Mouse (Mus musculus) urinary bladder, postnatal 4 days (tissue): ENCODE data around the gene Rbm31y.
"Not testable (repeated sequence)": the region's sequence is repeated elsewhere in the genome, so short reads cannot be mapped to it uniquely, and the experiment has no call there.

Source experiments
- DNase-seq, 2 experiments: peaks; one replicate each; pipeline ENCODE4 v3.0.0; 2021 to 2022; ENCODE audit warnings: low spot score in 2 of 2

Gene Rbm31y

DNA sequence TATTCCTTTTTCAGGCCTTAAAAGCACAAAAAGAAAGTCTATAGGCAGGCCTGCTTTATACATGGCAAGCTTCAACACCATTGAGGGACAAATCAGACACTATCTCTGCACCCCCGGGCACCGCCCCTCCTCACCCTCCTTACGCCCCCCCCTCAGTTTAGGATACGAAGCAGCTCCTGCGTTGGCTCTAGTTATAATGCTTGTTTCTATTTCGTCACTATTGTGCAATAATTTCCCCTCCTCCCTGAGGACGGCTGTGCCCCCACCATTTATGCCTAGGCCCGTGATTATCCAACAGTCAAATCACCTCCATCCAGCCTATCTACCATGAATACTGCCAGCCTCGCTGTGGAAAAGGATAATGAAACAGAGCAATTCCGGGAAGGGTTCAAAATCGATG lies at the start of gene Rbm31y:
Gene Rbm31y (plus strand): TSS at position 301 of the 400 bp plus-strand sequence.
- not testable (repeated sequence) for DNase-seq
